Mouse (Mus musculus): ENCODE measurements around the gene C2cd4c. TPM values are rescaled to one million over a fixed set of nuclear protein-coding genes. Genes with fewer than 3 reads are reported as not detected.

C2cd4c gene
- polyA plus RNA-seq, 1 experiment from 2014 or later = not detected

DNA sequence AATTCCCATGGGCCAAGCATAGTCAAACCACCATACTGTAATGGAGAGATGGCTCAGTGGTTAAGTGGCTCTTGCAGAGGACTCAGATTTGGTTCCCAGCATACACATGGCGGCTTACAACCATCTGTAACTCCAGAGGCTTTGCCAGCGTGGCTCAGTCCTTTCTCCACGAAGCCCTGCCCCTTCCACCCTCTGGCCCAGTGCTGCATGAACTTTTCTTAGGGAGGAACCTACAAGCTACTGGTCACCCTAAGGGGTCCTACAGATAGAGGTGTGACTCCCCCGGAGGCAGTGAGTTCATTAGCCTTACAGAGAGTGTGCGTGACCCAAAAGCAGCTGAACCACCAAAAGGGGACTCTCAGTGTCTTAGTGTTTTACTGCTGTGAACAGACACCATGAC, 56.9 kb downstream of the C2cd4c start:
- CTCF ChIA-PET = no interaction called here
- H3K27me3 ChIP-seq = no peaks in the 10 kb centered on the region
- DNase-seq (ENCODE audit: low read depth, low spot score) = no peak
- in situ Hi-C loops (cut with MboI; ENCODE audit: low pct_unique_long_range_greater_than_20kb) = no loop called here
- ATAC-seq = no peak
- TF ChIP-seq CTCF (IDR thresholded peaks at IDR 0.05) = no peak
- POLR2A ChIA-PET = no interaction called here

Other genes starting within 250 kb of the C2cd4c start
- not detected for gene Vmn2r83, start 145.3 kb downstream of the C2cd4c start, polyA plus RNA-seq (2021)
- 48.1 TPM for gene Plpp2, start 80.2 kb downstream of the C2cd4c start, polyA plus RNA-seq (2021)
- 38.6 TPM for gene Mier2, start 58.8 kb downstream of the C2cd4c start, polyA plus RNA-seq (2021)
- not detected for gene Theg, start 26.7 kb downstream of the C2cd4c start, polyA plus RNA-seq (2021)
- gene Shc2, start 23.9 kb upstream of the C2cd4c start, polyA plus RNA-seq (2021) = 0.04 TPM
- not detected for gene Odf3l2, start 31.7 kb upstream of the C2cd4c start, polyA plus RNA-seq (2021)
- not detected for gene Madcam1, start 50.5 kb upstream of the C2cd4c start, polyA plus RNA-seq (2021)
- gene Tpgs1, start 55.3 kb upstream of the C2cd4c start, polyA plus RNA-seq (2021) = 62.4 TPM
- gene Cdc34, start 68.2 kb upstream of the C2cd4c start, polyA plus RNA-seq (2021) = 72.2 TPM
- 0.47 TPM for gene Gzmm, start 75.0 kb upstream of the C2cd4c start, polyA plus RNA-seq (2021)
- gene Bsg, start 90.5 kb upstream of the C2cd4c start, polyA plus RNA-seq (2021) = 1,052 TPM
- gene Hcn2, start 102.6 kb upstream of the C2cd4c start, polyA plus RNA-seq (2021) = 15.4 TPM
- gene Polrmt, start 132.6 kb upstream of the C2cd4c start, polyA plus RNA-seq (2021) = 44.6 TPM
- 0.63 TPM for gene Fgf22, start 141.1 kb upstream of the C2cd4c start, polyA plus RNA-seq (2021)
- 58.5 TPM for gene Rnf126, start 152.9 kb upstream of the C2cd4c start, polyA plus RNA-seq (2021)
- gene Fstl3, start 163.2 kb upstream of the C2cd4c start, polyA plus RNA-seq (2021) = 2.3 TPM
- gene Prss57, start 176.9 kb upstream of the C2cd4c start, polyA plus RNA-seq (2021) = not detected
- gene Palm, start 179.5 kb upstream of the C2cd4c start, polyA plus RNA-seq (2021) = 141 TPM
- gene Misp, start 207.0 kb upstream of the C2cd4c start, polyA plus RNA-seq (2021) = 0.17 TPM
- 349 TPM for gene Ptbp1, start 240.4 kb upstream of the C2cd4c start, polyA plus RNA-seq (2021)